Mouse (Mus musculus) induced T-regulatory cell, adult 2 months (primary cell): ENCODE data around the gene Zbed4.
"Not testable (repeated sequence)": the region's sequence is repeated elsewhere in the genome, so short reads cannot be mapped to it uniquely, and the experiment has no call there.

ENCODE experiments used
- DNase-seq: peaks from one replicate; pipeline ENCODE4 v3.0.0-alpha.2; 2012; ENCODE audit warnings: low read depth

The Zbed4 gene

GRCm38 (mm10) chr15:88738466-88738865, 13.0 kb upstream of the Zbed4 start:
- no peak for DNase-seq

GRCm38 (mm10) chr15:88741366-88741765, 10.1 kb upstream of the Zbed4 start:
- DNase-seq: no peak

GRCm38 (mm10) chr15:88743371-88743770, 8.1 kb upstream of the Zbed4 start:
- not testable (repeated sequence) for DNase-seq

- no peak for DNase-seq
Measured at GRCm38 (mm10) chr15:88745347-88745746, 6.1 kb upstream of the Zbed4 start.

GRCm38 (mm10) chr15:88745926-88746325, 5.5 kb upstream of the Zbed4 start:
- no peak for DNase-seq

GRCm38 (mm10) chr15:88749617-88750016, 1.8 kb upstream of the Zbed4 start:
- not testable (repeated sequence) for DNase-seq

GRCm38 (mm10) chr15:88750032-88750431, 1.4 kb upstream of the Zbed4 start:
- DNase-seq: no peak

GRCm38 (mm10) chr15:88750677-88751563, 540 bp upstream of the Zbed4 start:
- DNase-seq: peak; percentile 99

- DNase-seq: no peak
Measured at GRCm38 (mm10) chr15:88752403-88752733, 908 bp downstream of the Zbed4 start.

GRCm38 (mm10) chr15:88754896-88755295, 3.4 kb downstream of the Zbed4 start:
- no peak for DNase-seq

- no peak for DNase-seq
Measured at GRCm38 (mm10) chr15:88755761-88756160, 4.3 kb downstream of the Zbed4 start.

GRCm38 (mm10) chr15:88758061-88758460, 6.6 kb downstream of the Zbed4 start:
- no peak for DNase-seq

- no peak for DNase-seq
Measured at GRCm38 (mm10) chr15:88761551-88761950, 10.1 kb downstream of the Zbed4 start.

- peak; percentile 27 for DNase-seq
Measured at GRCm38 (mm10) chr15:88766139-88766538, 14.7 kb downstream of the Zbed4 start.

GRCm38 (mm10) chr15:88768537-88768936, 17.1 kb downstream of the Zbed4 start:
- DNase-seq: no peak

- not testable (repeated sequence) for DNase-seq
Measured at GRCm38 (mm10) chr15:88774630-88775029, 23.2 kb downstream of the Zbed4 start.

GRCm38 (mm10) chr15:88792140-88792850, 40.8 kb downstream of the Zbed4 start:
- no peak for DNase-seq

- not testable (repeated sequence) for DNase-seq
Measured at GRCm38 (mm10) chr15:88794729-88795128, 43.3 kb downstream of the Zbed4 start.

GRCm38 (mm10) chr15:88799950-88800371, 48.5 kb downstream of the Zbed4 start:
- DNase-seq: no peak

GRCm38 (mm10) chr15:88800921-88801354, 49.5 kb downstream of the Zbed4 start:
- DNase-seq: no peak

GRCm38 (mm10) chr15:88801903-88802302, 50.4 kb downstream of the Zbed4 start:
- no peak for DNase-seq

- no peak for DNase-seq
Measured at GRCm38 (mm10) chr15:88802348-88802747, 50.9 kb downstream of the Zbed4 start.

- DNase-seq: no peak
Measured at GRCm38 (mm10) chr15:88808121-88808520, 56.7 kb downstream of the Zbed4 start.
